Mouse (Mus musculus) liver, embryonic 11.5 days (tissue): ENCODE measurements at regions not wholly inside any gene's neighbourhood (a gene's known extent, or its start where the extent isn't known, plus 50 kb on each side); places are given as distances from the start of the nearest gene placed in this dataset.

Experiments
- ATAC-seq: fragments of 200-750 bp; cut with Nextera tagmentation; replicated peaks from 2 replicates; pipeline ENCODE4 v1.8.0; 2017; ENCODE audit warnings: moderate number of reproducible peaks, mild to moderate bottlenecking, moderate TSS enrichment, moderate library complexity; ENCODE audit not compliant: low FRiP score
- DNase-seq: peaks from one replicate; pipeline ENCODE4 v3.0.0-alpha.2; 2017; ENCODE audit warnings: low spot score
- H3K27ac ChIP-seq: fragments of 300-500 bp; sonication (generic); 2 replicates; pipeline ENCODE4 v1.5.1; 2014; ENCODE audit warnings: mild to moderate bottlenecking, low read depth, low read length, control low read depth
- H3K27me3 ChIP-seq: fragments of 300-500 bp; sonication (generic); replicated peaks from 2 replicates; pipeline ENCODE4 v1.6.1; 2014; ENCODE audit warnings: low read length, mixed read lengths; ENCODE audit not compliant: control insufficient read depth, insufficient read depth
- H3K36me3 ChIP-seq: fragments of 300-500 bp; sonication (generic); 2 replicates; pipeline ENCODE4 v1.6.1; 2014; ENCODE audit warnings: mild to moderate bottlenecking, low read length, moderate library complexity, mixed read lengths; ENCODE audit not compliant: control insufficient read depth, insufficient read depth
- H3K4me1 ChIP-seq: fragments of 300-500 bp; sonication (generic); replicated peaks from 2 replicates; pipeline ENCODE4 v1.6.1; 2014; ENCODE audit warnings: low read length, mixed read lengths; ENCODE audit not compliant: control insufficient read depth, insufficient read depth
- H3K4me2 ChIP-seq: fragments of 300-500 bp; sonication (generic); 2 replicates; pipeline ENCODE4 v1.6.1; 2014; ENCODE audit warnings: mild to moderate bottlenecking, control low read depth, moderate library complexity
- H3K4me3 ChIP-seq: fragments of 300-500 bp; sonication (generic); 2 replicates; pipeline ENCODE4 v1.5.1; 2014; ENCODE audit warnings: low read depth, low read length, control low read depth
- H3K9ac ChIP-seq: fragments of 300-500 bp; sonication (generic); 2 replicates; pipeline ENCODE4 v1.6.1; 2014; ENCODE audit warnings: low read depth, low read length, control low read depth
- H3K9me3 ChIP-seq: fragments of 300-500 bp; sonication (generic); 2 replicates; pipeline ENCODE4 v1.6.1; 2016; ENCODE audit warnings: low read length, inconsistent platforms, mixed read lengths; ENCODE audit not compliant: control insufficient read depth
- WGBS: fragments of 180-500 bp; shearing (Covaris S2); extraction: QIAGEN DNeasy Blood & Tissue Kit; methylation state at CpG from one replicate; pipeline ENCODE4 v1.1.7; 2014; 5-methylcytosine and 5-hydroxymethylcytosine counted together

DNA sequence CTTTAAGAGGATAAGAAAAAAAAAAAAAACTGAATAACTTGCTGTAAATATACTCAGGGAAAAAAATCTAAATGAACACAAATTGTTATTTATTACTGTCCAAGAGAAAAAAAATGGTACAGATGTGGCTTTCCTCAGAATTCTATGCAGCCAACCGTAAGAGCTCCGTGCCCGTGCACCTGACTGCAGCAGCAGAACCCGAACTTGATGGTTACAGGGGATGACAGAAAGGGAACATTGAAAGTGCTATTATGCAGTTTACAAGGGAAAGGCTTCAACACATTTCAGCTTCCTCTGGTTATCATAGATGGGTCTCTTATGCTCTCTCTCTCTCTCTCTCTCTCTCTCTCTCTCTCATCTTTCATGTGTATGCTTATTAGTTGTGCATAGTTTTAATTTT is 618.8 kb upstream of the Cypt12 start:
- no peak overlapping the region for H3K9ac ChIP-seq
- no peak overlapping the region for H3K27ac ChIP-seq
- ATAC-seq = no peak

DNA sequence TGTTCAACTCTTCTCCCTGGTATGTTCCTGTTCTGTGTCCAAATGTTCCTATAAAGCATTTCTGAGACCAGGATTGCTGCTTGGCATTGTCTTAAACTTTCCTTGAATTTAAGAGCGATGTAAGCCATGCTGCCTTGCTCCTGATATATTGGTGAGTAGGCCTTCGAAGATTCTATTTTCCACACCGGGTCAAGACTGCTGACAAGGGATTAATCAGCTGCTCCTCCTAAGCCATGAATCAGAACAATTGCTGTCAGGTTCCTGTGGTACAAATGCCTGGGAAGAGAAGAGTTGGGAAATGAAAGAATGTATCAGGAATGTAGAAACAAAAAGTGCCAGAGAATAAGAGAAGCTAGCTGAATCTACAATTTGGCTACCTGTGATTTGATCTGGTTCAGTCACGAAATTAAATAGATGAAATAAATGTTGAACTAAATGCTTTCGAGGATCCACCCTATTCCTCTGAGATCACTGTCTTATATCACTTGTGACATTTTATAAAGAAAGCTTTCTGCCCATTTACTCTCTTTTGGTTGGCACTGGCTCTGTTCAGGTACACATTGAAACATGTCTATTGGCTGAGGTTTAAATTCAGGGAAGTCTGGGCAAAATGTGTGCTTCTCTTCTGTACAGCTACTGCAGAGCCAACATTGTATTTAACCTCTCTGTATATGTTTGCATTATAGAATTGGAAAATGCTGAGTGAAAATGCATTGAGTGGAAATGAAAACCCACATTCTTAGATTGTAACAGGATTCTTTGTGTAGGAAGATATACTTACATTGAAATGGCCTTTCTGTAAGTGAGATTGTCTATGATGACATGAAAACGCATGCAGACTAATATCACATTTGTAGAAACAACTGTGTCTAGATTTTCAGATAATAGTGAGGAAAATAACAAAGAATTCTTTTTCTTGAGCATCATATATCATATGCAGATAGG is 617.5 kb upstream of the Cypt12 start:
- Histone ChIP-seq H3K36me3 (no peaks in the 10 kb centered on the region), H3K4me1 (no peaks in the 10 kb centered on the region), H3K4me3 (no peak overlapping the region), H3K9ac (no peak overlapping the region), H3K4me2 (no peak overlapping the region), H3K9me3 (no peaks in the 10 kb centered on the region), H3K27me3 (no peaks in the 10 kb centered on the region), H3K27ac (no peak overlapping the region)
- WGBS = 68% methylated on average over 6 of the region's 6 CpGs
- DNase-seq (no peak), ATAC-seq (no peak)

More for the DNA sequence above, 618.8 kb upstream of the Cypt12 start:
- no peaks in the 10 kb centered on the region for H3K27me3 ChIP-seq
- H3K4me2 ChIP-seq = no peak overlapping the region
- WGBS = 82% methylated on average over 4 of the region's 4 CpGs
- DNase-seq = no peak
- H3K4me3 ChIP-seq = no peak overlapping the region
- H3K4me1 ChIP-seq = no peaks in the 10 kb centered on the region
- H3K36me3 ChIP-seq = no peaks in the 10 kb centered on the region
- no peaks in the 10 kb centered on the region for H3K9me3 ChIP-seq

DNA sequence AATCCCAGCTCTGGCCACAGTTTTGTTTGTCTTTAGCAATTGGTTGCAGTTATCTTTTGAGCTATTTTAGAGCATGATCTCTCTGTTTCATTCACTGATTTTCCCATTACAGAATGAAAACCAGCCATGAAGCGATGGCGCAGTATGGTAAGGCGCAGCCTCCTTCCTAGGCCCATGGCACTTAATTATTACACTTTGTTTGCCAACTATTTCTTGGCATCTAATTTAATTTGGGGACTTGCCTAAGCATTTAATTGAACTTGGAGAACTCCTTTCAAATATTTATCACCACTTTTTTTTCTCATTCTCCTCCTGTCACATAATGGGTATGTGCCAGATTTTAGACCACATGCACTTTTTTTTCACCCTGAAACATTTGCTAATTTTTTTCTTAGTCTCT is 588.0 kb upstream of the Cypt12 start:
- ATAC-seq = no peak
- 89% methylated on average over 3 of the region's 3 CpGs for WGBS
- Histone ChIP-seq H3K4me3 (no peak overlapping the region), H3K4me1 (no peaks in the 10 kb centered on the region), H3K36me3 (no peaks in the 10 kb centered on the region), H3K27ac (no peak overlapping the region), H3K9ac (no peak overlapping the region), H3K4me2 (no peak overlapping the region), H3K27me3 (no peaks in the 10 kb centered on the region), H3K9me3 (no peaks in the 10 kb centered on the region)
- no peak for DNase-seq
